In the genomic region with DNA sequence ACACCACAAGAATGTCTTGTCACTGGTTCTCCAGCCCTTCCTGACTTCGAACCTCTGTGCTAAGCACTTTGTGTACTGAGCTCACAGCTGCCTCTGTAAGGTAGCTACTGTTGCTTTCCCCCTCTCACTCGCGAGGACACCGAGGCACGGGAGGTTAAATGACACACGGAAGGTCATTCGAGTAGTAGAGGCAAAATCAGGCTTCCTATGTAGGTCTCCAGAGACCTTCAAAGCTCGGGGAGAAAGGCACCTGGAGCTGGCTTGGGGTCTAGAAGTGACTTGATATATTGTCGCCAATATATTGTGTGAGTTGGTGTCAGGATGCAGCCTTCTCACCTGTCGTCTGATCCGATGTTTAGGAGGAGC, we compare ENCODE assay signal across 8 mouse cellular contexts. TPM values are rescaled to one million over a fixed set of nuclear protein-coding genes. Genes with fewer than 3 reads are reported as not detected.
DNase-seq lines count a peak whose midpoint lies in the region; ATAC-seq and TF ChIP-seq lines count a peak whose summit lies in the region.

No protein-coding gene starts in this region.

- H3K4me1 ChIP-seq in kidney, embryonic 14.5 days (ENCODE audit: control insufficient read depth, insufficient read depth, low read length), result peaks cover 3% of the 10 kb centered on the region; the same call in 1 of the 2 replicates
- H3K4me1 ChIP-seq in bone marrow macrophage, adult 2 months (ENCODE audit: control insufficient read depth, insufficient read depth, low read length), result peaks cover 26% of the 10 kb centered on the region
- H3K4me1 ChIP-seq in hindbrain, embryonic 14.5 days (replicated peaks; ENCODE audit: control insufficient read depth, insufficient read depth, low read length), result peaks cover 10% of the 10 kb centered on the region
- H3K4me1 ChIP-seq in midbrain, embryonic 15.5 days, result peaks cover 28% of the 10 kb centered on the region

- H3K4me2 ChIP-seq in kidney, embryonic 14.5 days (replicated peaks; ENCODE audit: low read depth, low read length), result peak overlapping the region; percentile 68
- peak overlapping the region; percentile 73 for H3K4me2 ChIP-seq in hindbrain, embryonic 14.5 days (replicated peaks)
- peak overlapping the region; percentile 76 for H3K4me2 ChIP-seq in midbrain, embryonic 15.5 days

- no peaks in the 10 kb centered on the region for H3K9me3 ChIP-seq in kidney, embryonic 14.5 days (ENCODE audit: control insufficient read depth, low read length)
- H3K9me3 ChIP-seq in hindbrain, embryonic 14.5 days (ENCODE audit: control insufficient read depth, low read length), result no peaks in the 10 kb centered on the region
- H3K9me3 ChIP-seq in midbrain, embryonic 15.5 days, result no peaks in the 10 kb centered on the region

- WGBS in kidney, embryonic 14.5 days, result 54% methylated on average over 11 of the region's 11 CpGs
- WGBS in hindbrain, embryonic 14.5 days, result 65% methylated on average over 11 of the region's 11 CpGs
- 63% methylated on average over 11 of the region's 11 CpGs for WGBS in midbrain, embryonic 15.5 days

- DNase-seq in kidney, postnatal 36 days, result no peak
- no peak for DNase-seq in hindbrain, embryonic 14.5 days (ENCODE audit: low spot score)
- no peak for DNase-seq in ovary, postnatal 36 days (ENCODE audit: low spot score)
- no peak for DNase-seq in thymus, postnatal 14 days
- no peak for DNase-seq in spleen, adult 12 weeks (ENCODE audit: low spot score)

- H3K4me3 ChIP-seq in kidney, embryonic 14.5 days (ENCODE audit: low read length), result peak overlapping the region; percentile 62
- peak overlapping the region; percentile 72 for H3K4me3 ChIP-seq in bone marrow macrophage, adult 2 months (ENCODE audit: insufficient read depth, low read length)
- peak overlapping the region; percentile 64 for H3K4me3 ChIP-seq in hindbrain, embryonic 14.5 days (replicated peaks; ENCODE audit: low read length)
- peak overlapping the region; percentile 75 for H3K4me3 ChIP-seq in midbrain, embryonic 15.5 days

- no peak overlapping the region for H3K27ac ChIP-seq in kidney, embryonic 14.5 days (ENCODE audit: low read depth, low read length)
- peak overlapping the region; percentile 28 for H3K27ac ChIP-seq in bone marrow macrophage, adult 2 months (ENCODE audit: insufficient read depth, low read depth, low read length)
- H3K27ac ChIP-seq in hindbrain, embryonic 14.5 days, result no peak overlapping the region
- H3K27ac ChIP-seq in midbrain, embryonic 15.5 days, result 0 out of 2 replicates have a peak overlapping the region, but pooled peaks have one; percentile 66

- H3K27me3 ChIP-seq in kidney, embryonic 14.5 days (ENCODE audit: control insufficient read depth, insufficient read depth, low read length), result no peaks in the 10 kb centered on the region
- no peaks in the 10 kb centered on the region for H3K27me3 ChIP-seq in hindbrain, embryonic 14.5 days (ENCODE audit: control insufficient read depth, insufficient read depth, low read length)
- H3K27me3 ChIP-seq in midbrain, embryonic 15.5 days (replicated peaks), result no peaks in the 10 kb centered on the region

- ATAC-seq in kidney, embryonic 14.5 days (ENCODE audit: low FRiP score, low TSS enrichment), result no peak
- no peak for ATAC-seq in hindbrain, embryonic 14.5 days (ENCODE audit: low FRiP score)
- ATAC-seq in midbrain, embryonic 15.5 days (replicated peaks), result no peak; the same call in 1 of the 2 replicates

- no peak for TF ChIP-seq POLR2A in bone marrow macrophage, adult 2 months (IDR thresholded peaks at IDR 0.05; ENCODE audit: borderline replicate concordance, low read depth, low read length)

- peaks cover 4% of the 10 kb centered on the region; the same call in 1 of the 2 replicates for H3K36me3 ChIP-seq in kidney, embryonic 14.5 days (ENCODE audit: control insufficient read depth, insufficient read depth, low read length)
- 0 out of 2 replicates have a peak, but pooled peaks cover 12% of the 10 kb centered on the region for H3K36me3 ChIP-seq in hindbrain, embryonic 14.5 days (replicated peaks; ENCODE audit: control insufficient read depth, insufficient read depth)
- no peaks in the 10 kb centered on the region for H3K36me3 ChIP-seq in midbrain, embryonic 15.5 days (replicated peaks)

- H3K9ac ChIP-seq in kidney, embryonic 14.5 days (ENCODE audit: low read depth, low read length), result peak overlapping the region; percentile 50
- H3K9ac ChIP-seq in hindbrain, embryonic 14.5 days, result peak overlapping the region; percentile 71
- peak overlapping the region; percentile 75 for H3K9ac ChIP-seq in midbrain, embryonic 15.5 days

- TF ChIP-seq CTCF in bone marrow macrophage, adult 2 months (IDR thresholded peaks at IDR 0.05; ENCODE audit: low read depth, low read length), result no peak

RNA-seq across cellular contexts. Expression of gene Ap1b1, which starts 0.8 kb away (rescaled TPM):
- 35.1 and 62.6 TPM in 2 replicates for polyA plus RNA-seq in kidney, embryonic 14.5 days (2014; fragmentation: Nextera tagmentation; extraction: Ambion mirVana)
- polyA plus RNA-seq in bone marrow macrophage, adult 2 months (2012; ENCODE audit: insufficient read depth, insufficient read length, missing spikeins), result 165 and 185 TPM in 2 replicates
- polyA plus RNA-seq in hindbrain, embryonic 14.5 days (2014; fragmentation: Nextera tagmentation; extraction: Ambion mirVana), result 91.7 and 99.9 TPM in 2 replicates
- 110 and 113 TPM in 2 replicates for polyA plus RNA-seq in midbrain, embryonic 15.5 days (2015; fragmentation: Nextera tagmentation; extraction: Ambion mirVana)

RNA-seq across cellular contexts. Expression of gene Nefh, which starts 39.6 kb away (rescaled TPM):
- polyA plus RNA-seq in kidney, embryonic 14.5 days (2014; fragmentation: Nextera tagmentation; extraction: Ambion mirVana), result 0.22 and 0.23 TPM in 2 replicates
- not detected in 2 replicates for polyA plus RNA-seq in bone marrow macrophage, adult 2 months (2012; ENCODE audit: insufficient read depth, insufficient read length, missing spikeins)
- polyA plus RNA-seq in hindbrain, embryonic 14.5 days (2014; fragmentation: Nextera tagmentation; extraction: Ambion mirVana), result 11.8 and 17.9 TPM in 2 replicates
- polyA plus RNA-seq in midbrain, embryonic 15.5 days (2015; fragmentation: Nextera tagmentation; extraction: Ambion mirVana), result 3.6 and 3.9 TPM in 2 replicates

Comparison
In these comparisons a context has a peak if more than half of its experiments do, and no peak if none do; other contexts are left out.
1. H3K27ac ChIP-seq: peak in bone marrow macrophage, adult 2 months (single experiment) and midbrain, embryonic 15.5 days (single experiment); none in kidney, embryonic 14.5 days (single experiment) and hindbrain, embryonic 14.5 days (single experiment).
2. Peak in every context shown above with its lines, with median percentiles within 50 percentile points of each other: H3K4me2 ChIP-seq, H3K4me3 ChIP-seq and H3K9ac ChIP-seq.